Mouse (Mus musculus): ENCODE results near the gene Ift20. TPM values are rescaled to one million over a fixed set of nuclear protein-coding genes. Genes with fewer than 3 reads are reported as not detected.

Gene Ift20
- polyA plus RNA-seq, 1 experiment from 2014 or later = 134 TPM

- ATAC-seq (replicated peaks; ENCODE audit: low FRiP score) = peak; percentile 99
- Histone ChIP-seq H3K9me3 (replicated peaks) (no peaks in the 10 kb centered on the region), H3K4me1 (peaks cover 26% of the 10 kb centered on the region), H3K4me2 (peak within 1 kb of the TSS; percentile 82), H3K9ac (peak within 1 kb of the TSS; percentile 69), H3K27ac (peak within 1 kb of the TSS; percentile 90), H3K4me3 (replicated peaks) (peak within 1 kb of the TSS; percentile 71), H3K36me3 (peaks cover 5% of the 10 kb centered on the region; the same call in 1 of the 2 replicates), H3K27me3 (no peaks in the 10 kb centered on the region)
- WGBS = under 1% methylated on average over 60 of the region's 60 CpGs
These were observed 14.3 kb downstream of the Ift20 start, which contains the start of gene Tmem97 for GRCm38 (mm10) chr11:78550168-78551058. Gene Tmem97 (minus strand): TSS chr11:78550777.

GRCm38 (mm10) chr11:78551059-78551398 lies 14.9 kb downstream of the Ift20 start:
- Histone ChIP-seq H3K27ac (peak overlapping the region; percentile 90), H3K4me1 (peaks cover 26% of the 10 kb centered on the region), H3K36me3 (no peaks in the 10 kb centered on the region), H3K4me3 (replicated peaks) (peak overlapping the region; percentile 71), H3K4me2 (peak overlapping the region; percentile 82), H3K9ac (peak overlapping the region; percentile 55; the same call in 1 of the 2 replicates), H3K9me3 (replicated peaks) (no peaks in the 10 kb centered on the region), H3K27me3 (no peaks in the 10 kb centered on the region)
- 31% methylated on average over 6 of the region's 6 CpGs for WGBS
- peak; percentile 43; the same call in 1 of the 2 replicates for ATAC-seq (replicated peaks; ENCODE audit: low FRiP score)

GRCm38 (mm10) chr11:78555623-78556022 lies 19.5 kb downstream of the Ift20 start:
- 82% methylated on average over 3 of the region's 3 CpGs for WGBS
- no peaks in the 10 kb centered on the region for H3K27me3 ChIP-seq
- H3K27ac ChIP-seq = no peak overlapping the region

GRCm38 (mm10) chr11:78556070-78556469 lies 19.9 kb downstream of the Ift20 start:
- no peak overlapping the region for H3K4me2 ChIP-seq
- no peak overlapping the region for H3K4me3 ChIP-seq (replicated peaks)
- no peak overlapping the region for H3K9ac ChIP-seq
- H3K36me3 ChIP-seq = no peaks in the 10 kb centered on the region
- no peaks in the 10 kb centered on the region for H3K9me3 ChIP-seq (replicated peaks)
- WGBS = 72% methylated on average over 4 of the region's 4 CpGs
- H3K27ac ChIP-seq = no peak overlapping the region
- no peaks in the 10 kb centered on the region for H3K27me3 ChIP-seq
- ATAC-seq (replicated peaks; ENCODE audit: low FRiP score) = no peak
- peaks cover 3% of the 10 kb centered on the region for H3K4me1 ChIP-seq

More at GRCm38 (mm10) chr11:78555623-78556022, 19.5 kb downstream of the Ift20 start:
- no peak for ATAC-seq (replicated peaks; ENCODE audit: low FRiP score)
- H3K4me2 ChIP-seq = no peak overlapping the region
- no peaks in the 10 kb centered on the region for H3K9me3 ChIP-seq (replicated peaks)
- H3K4me3 ChIP-seq (replicated peaks) = no peak overlapping the region
- H3K9ac ChIP-seq = no peak overlapping the region
- H3K4me1 ChIP-seq = peaks cover 6% of the 10 kb centered on the region
- H3K36me3 ChIP-seq = no peaks in the 10 kb centered on the region

DNA sequence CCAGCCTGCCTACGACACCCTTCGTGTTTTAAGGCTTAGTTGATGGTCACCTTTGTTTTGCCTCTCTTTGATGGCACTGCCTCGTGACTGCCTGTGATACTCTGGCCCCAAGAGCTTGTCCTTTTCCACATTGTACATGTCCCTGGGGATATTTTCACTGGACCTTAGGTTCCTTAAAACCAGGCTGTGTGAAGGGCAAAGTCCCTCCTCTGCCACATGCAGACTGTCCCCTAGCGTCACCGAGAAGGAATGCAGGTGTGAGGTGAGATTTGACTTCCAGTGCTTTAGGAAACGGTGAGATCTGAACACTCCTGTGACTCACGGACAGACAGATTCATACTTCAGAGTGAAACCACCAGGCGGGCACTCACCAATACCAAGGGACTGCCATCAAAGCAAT lies 21.1 kb downstream of the Ift20 start:
- WGBS = 59% methylated on average over 8 of the region's 8 CpGs
- Histone ChIP-seq H3K4me2 (no peak overlapping the region), H3K4me1 (no peaks in the 10 kb centered on the region), H3K4me3 (replicated peaks) (no peak overlapping the region), H3K36me3 (no peaks in the 10 kb centered on the region), H3K9me3 (replicated peaks) (no peaks in the 10 kb centered on the region), H3K9ac (no peak overlapping the region), H3K27me3 (no peaks in the 10 kb centered on the region), H3K27ac (no peak overlapping the region)
- ATAC-seq (replicated peaks; ENCODE audit: low FRiP score) = no peak

DNA sequence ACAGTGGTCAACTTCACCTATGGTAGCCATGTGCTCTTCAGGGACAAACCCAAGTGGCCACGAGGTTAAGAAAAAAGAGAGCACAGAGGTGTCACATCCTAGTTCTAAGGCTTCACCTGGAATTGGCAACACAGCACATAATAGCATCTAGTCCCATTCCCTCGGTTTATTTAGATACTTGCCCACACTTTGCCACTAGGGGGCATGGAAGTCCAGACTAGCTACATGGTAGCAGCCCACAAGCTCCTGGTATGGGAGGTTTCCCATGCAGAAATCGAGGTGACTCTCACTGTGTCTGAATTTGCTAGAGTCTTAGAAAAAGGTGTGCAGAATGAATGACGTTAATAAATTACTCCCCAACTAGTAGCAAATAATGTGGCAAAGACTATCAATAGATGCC lies 24.3 kb downstream of the Ift20 start:
- Histone ChIP-seq H3K9ac (no peak overlapping the region), H3K4me1 (no peaks in the 10 kb centered on the region), H3K4me3 (replicated peaks) (no peak overlapping the region), H3K27me3 (no peaks in the 10 kb centered on the region), H3K4me2 (no peak overlapping the region), H3K36me3 (peaks cover 2% of the 10 kb centered on the region; the same call in 1 of the 2 replicates), H3K9me3 (replicated peaks) (no peaks in the 10 kb centered on the region), H3K27ac (no peak overlapping the region)
- 18% methylated on average over 4 of the region's 4 CpGs for WGBS
- ATAC-seq (replicated peaks; ENCODE audit: low FRiP score) = 0 out of 2 replicates have a peak, but pooled peaks have one; percentile 74

GRCm38 (mm10) chr11:78566775-78567174 lies 30.6 kb downstream of the Ift20 start:
- ATAC-seq (replicated peaks; ENCODE audit: low FRiP score) = 0 out of 2 replicates have a peak, but pooled peaks have one; percentile 49
- H3K4me1 ChIP-seq = peaks cover 19% of the 10 kb centered on the region
- 37% methylated on average over 6 of the region's 6 CpGs for WGBS

DNA sequence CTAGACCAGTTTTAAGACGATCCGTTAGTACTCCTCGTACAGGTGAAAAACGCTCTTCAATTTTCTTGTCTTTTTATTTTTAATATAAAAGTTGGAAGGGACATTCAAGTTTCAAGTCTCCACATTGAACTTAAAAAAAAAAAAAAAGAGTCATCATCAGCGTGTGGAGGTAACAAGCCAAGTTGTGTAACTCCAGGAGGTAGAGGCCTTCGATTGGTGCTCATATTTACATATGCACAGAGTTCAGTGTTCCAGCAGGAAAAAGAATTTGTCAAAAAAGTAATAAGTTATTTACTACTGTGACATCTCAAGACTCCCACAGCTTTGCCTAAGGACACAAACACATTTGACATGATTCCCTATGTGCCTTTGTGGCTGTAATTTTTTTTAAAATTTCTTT lies 31.5 kb downstream of the Ift20 start:
- Histone ChIP-seq H3K4me2 (no peak overlapping the region), H3K36me3 (peaks cover 41% of the 10 kb centered on the region), H3K27ac (no peak overlapping the region), H3K4me1 (peaks cover 19% of the 10 kb centered on the region), H3K9me3 (replicated peaks) (no peaks in the 10 kb centered on the region), H3K9ac (no peak overlapping the region), H3K27me3 (no peaks in the 10 kb centered on the region), H3K4me3 (replicated peaks) (no peak overlapping the region)
- no peak for ATAC-seq (replicated peaks; ENCODE audit: low FRiP score)
- WGBS = 78% methylated on average over 6 of the region's 6 CpGs

More at GRCm38 (mm10) chr11:78566775-78567174, 30.6 kb downstream of the Ift20 start:
- Histone ChIP-seq H3K36me3 (peaks cover 32% of the 10 kb centered on the region), H3K27me3 (no peaks in the 10 kb centered on the region), H3K27ac (peak overlapping the region; percentile 82), H3K4me2 (no peak overlapping the region), H3K4me3 (replicated peaks) (no peak overlapping the region), H3K9me3 (replicated peaks) (no peaks in the 10 kb centered on the region), H3K9ac (no peak overlapping the region)

DNA sequence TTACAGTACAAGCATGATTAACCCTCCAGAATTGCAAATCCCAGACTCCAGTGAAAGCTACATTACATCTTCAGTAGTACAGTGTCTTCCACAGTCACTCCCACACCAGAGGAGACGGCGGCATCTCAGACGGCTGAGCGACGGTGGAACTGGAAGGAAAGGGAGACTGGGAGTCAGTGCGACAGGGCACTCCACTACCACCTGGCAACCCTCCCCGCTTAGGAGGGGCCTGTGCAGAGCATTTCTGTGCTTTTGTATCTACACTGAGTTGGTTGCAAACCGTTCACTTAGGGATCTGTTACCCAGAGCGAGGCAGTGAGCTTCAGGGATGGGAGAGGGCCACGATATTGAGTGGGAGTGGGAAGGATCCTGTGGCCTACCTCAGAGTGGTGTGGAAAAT lies 32.7 kb downstream of the Ift20 start:
- no peak overlapping the region for H3K27ac ChIP-seq
- H3K4me3 ChIP-seq (replicated peaks) = no peak overlapping the region
- H3K4me2 ChIP-seq = no peak overlapping the region
- WGBS = 74% methylated on average over 10 of the region's 10 CpGs
- H3K36me3 ChIP-seq = peaks cover 49% of the 10 kb centered on the region
- ATAC-seq (replicated peaks; ENCODE audit: low FRiP score) = no peak
- H3K9me3 ChIP-seq (replicated peaks) = no peaks in the 10 kb centered on the region
- H3K9ac ChIP-seq = no peak overlapping the region
- H3K27me3 ChIP-seq = no peaks in the 10 kb centered on the region
- peaks cover 19% of the 10 kb centered on the region for H3K4me1 ChIP-seq

- Histone ChIP-seq H3K4me1 (peaks cover 19% of the 10 kb centered on the region), H3K9ac (no peak overlapping the region), H3K9me3 (replicated peaks) (no peaks in the 10 kb centered on the region), H3K36me3 (peaks cover 57% of the 10 kb centered on the region), H3K4me3 (replicated peaks) (no peak overlapping the region), H3K4me2 (no peak overlapping the region), H3K27ac (no peak overlapping the region; the same call in 1 of the 2 replicates), H3K27me3 (no peaks in the 10 kb centered on the region)
- no peak for ATAC-seq (replicated peaks; ENCODE audit: low FRiP score)
- 48% methylated on average over 3 of the region's 3 CpGs for WGBS
These were observed 33.6 kb downstream of the Ift20 start for GRCm38 (mm10) chr11:78569806-78570205.

DNA sequence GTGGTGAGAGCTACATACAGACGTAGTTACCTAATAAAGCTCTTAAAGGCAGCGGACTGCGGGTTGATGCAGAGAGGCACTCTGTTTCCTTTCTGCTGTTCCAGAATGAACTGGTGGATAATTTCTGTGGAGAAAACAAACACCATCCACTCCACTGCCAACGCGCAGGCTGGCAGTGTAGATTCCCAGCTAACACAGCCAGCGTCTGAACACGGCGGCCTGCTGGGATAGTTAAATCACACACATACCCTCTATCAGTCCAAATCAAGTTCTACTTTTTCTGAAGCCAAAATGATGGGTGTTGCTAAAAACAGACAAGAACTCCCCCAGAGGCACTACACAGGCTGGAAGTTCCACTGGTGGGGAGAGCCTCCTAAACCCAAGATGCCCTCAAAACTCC lies 35.3 kb downstream of the Ift20 start:
- Histone ChIP-seq H3K27ac (no peak overlapping the region), H3K36me3 (peaks cover 55% of the 10 kb centered on the region), H3K4me2 (no peak overlapping the region), H3K9me3 (replicated peaks) (no peaks in the 10 kb centered on the region), H3K4me1 (peaks cover 16% of the 10 kb centered on the region), H3K27me3 (no peaks in the 10 kb centered on the region), H3K9ac (no peak overlapping the region), H3K4me3 (replicated peaks) (no peak overlapping the region)
- WGBS = 95% methylated on average over 8 of the region's 8 CpGs
- ATAC-seq (replicated peaks; ENCODE audit: low FRiP score) = no peak

- WGBS = 89% methylated on average over 6 of the region's 6 CpGs
- Histone ChIP-seq H3K4me1 (peaks cover 12% of the 10 kb centered on the region), H3K27me3 (no peaks in the 10 kb centered on the region), H3K36me3 (peaks cover 59% of the 10 kb centered on the region), H3K4me3 (replicated peaks) (no peak overlapping the region), H3K9ac (no peak overlapping the region), H3K4me2 (no peak overlapping the region), H3K9me3 (replicated peaks) (no peaks in the 10 kb centered on the region), H3K27ac (no peak overlapping the region)
- ATAC-seq (replicated peaks; ENCODE audit: low FRiP score) = no peak
These were observed 35.7 kb downstream of the Ift20 start for GRCm38 (mm10) chr11:78571854-78572253.
